Mouse (Mus musculus) C2C12 (cell line): Measurements from ENCODE around the gene Aebp1. TPM values are rescaled to one million over a fixed set of nuclear protein-coding genes. Genes with fewer than 3 reads are reported as not detected.
A peak's percentile ranks its signal among the peaks of the same experiment; 100 is the strongest.

Source experiments
- H3K27me3 ChIP-seq: one replicate; pipeline ENCODE4 v1.6.1; 2011; ENCODE audit not compliant: control insufficient read depth, insufficient read depth, insufficient read length
- H3K36me3 ChIP-seq: one replicate; pipeline ENCODE4 v1.6.1; 2011; ENCODE audit not compliant: control insufficient read depth, insufficient read depth
- H3K4me3 ChIP-seq: one replicate; pipeline ENCODE4 v1.5.1; 2011; ENCODE audit warnings: mild to moderate bottlenecking, control low read depth; ENCODE audit not compliant: poor library complexity, insufficient read depth, severe bottlenecking
- H3K79me2 ChIP-seq: one replicate; pipeline ENCODE4 v1.6.1; 2011; ENCODE audit not compliant: control insufficient read depth, insufficient read depth
- H3K79me3 ChIP-seq: one replicate; pipeline ENCODE4 v1.6.1; 2011; ENCODE audit warnings: low read depth, control low read depth
- H3ac ChIP-seq: one replicate; pipeline ENCODE3; 2011; ENCODE audit warnings: low read depth; ENCODE audit not compliant: control insufficient read depth, insufficient read length
- CEBPB ChIP-seq: IDR thresholded peaks from one replicate; pipeline ENCODE4 v1.6.1; 2011; ENCODE audit warnings: low read depth, mild to moderate bottlenecking, control low read depth, moderate library complexity
- CTCF ChIP-seq: IDR thresholded peaks from one replicate; pipeline ENCODE4 v1.5.1; 2011; ENCODE audit not compliant: control insufficient read depth, insufficient read depth, insufficient read length
- FOSL1 ChIP-seq: IDR thresholded peaks from one replicate; pipeline ENCODE4 v1.8.0; 2011; ENCODE audit warnings: mild to moderate bottlenecking, low read length; ENCODE audit not compliant: poor library complexity, insufficient read depth, severe bottlenecking
- MAX ChIP-seq: IDR thresholded peaks from one replicate; pipeline ENCODE4 v1.6.1; 2011; ENCODE audit warnings: mild to moderate bottlenecking, control low read depth
- MYOD1 ChIP-seq: IDR thresholded peaks from one replicate; pipeline ENCODE4 v1.6.1; 2011; ENCODE audit warnings: low read depth; ENCODE audit not compliant: control insufficient read depth, insufficient read length
- MYOG ChIP-seq: IDR thresholded peaks from one replicate; pipeline ENCODE4 v1.6.1; 2011; ENCODE audit not compliant: control insufficient read depth, insufficient read length; ENCODE audit errors: extremely low read depth
- USF1 ChIP-seq: IDR thresholded peaks from one replicate; pipeline ENCODE4 v1.6.1; 2011; ENCODE audit warnings: low read depth, mild to moderate bottlenecking, control low read depth, moderate library complexity
- polyA plus RNA-seq: library from polyadenylated mRNA; unstranded; fragments of >200 nt; fragmentation: generic; extraction: Trizol; gene quantifications from one replicate; pipeline ENCODE4 v1.2.1, GENCODE M21; 2012; ENCODE audit warnings: missing spikeins

The Aebp1 gene
- polyA plus RNA-seq, 1 experiment, result 121 TPM

DNA sequence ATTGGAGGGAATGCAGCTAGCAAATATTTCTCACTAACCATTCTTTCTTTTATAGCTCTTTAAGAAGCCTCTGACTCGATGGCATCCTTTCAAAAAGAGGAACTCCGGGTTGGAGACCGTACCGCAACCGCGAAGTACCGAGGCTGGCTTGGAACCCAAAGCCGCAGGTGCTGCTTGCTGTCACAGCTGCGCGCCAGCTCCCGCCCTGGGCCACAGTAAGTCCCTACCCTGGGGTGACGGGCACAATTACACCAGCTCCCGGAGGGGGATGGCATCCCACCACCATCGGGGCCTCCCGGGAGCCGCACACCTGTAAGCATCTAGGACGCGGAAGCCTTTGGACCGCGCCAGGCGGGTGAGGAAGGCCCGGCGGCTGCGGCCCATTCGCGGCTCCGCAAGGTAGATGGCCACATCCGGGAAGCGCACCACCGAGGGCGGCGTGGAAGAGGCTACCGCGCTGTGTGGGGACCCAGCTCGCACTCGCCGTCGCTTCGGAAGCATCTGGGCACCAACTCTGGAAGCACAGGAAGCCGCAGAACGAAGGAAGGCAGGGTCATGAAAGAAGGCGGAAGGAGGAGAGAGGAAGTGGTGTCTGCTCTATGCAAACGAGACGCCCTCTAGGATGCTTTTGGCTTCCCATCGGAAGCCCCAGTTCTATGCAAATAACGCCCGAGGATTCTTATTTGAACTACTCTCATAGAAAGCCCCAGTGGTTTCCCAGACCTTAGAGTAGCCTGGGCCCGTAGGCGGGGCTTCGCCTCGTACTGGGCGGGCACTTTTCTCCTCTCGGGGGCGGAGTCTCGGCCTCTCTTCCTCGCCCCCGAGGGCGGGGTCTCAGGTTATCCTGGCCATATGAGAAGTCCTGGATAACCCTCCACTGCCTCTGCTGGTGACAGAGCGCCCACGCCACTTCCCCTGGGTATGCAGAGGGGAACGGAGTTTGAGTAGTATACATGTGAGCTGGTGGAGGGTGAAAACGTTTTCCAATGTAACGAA is 24.2 kb upstream of the Aebp1 start, which contains the start of gene Polm:
Polm (minus strand) TSS at position 766 of the 996 bp plus-strand sequence.
- Histone ChIP-seq H3K79me3 (no peaks in the 10 kb centered on the region), H3K36me3 (peaks cover 16% of the 10 kb centered on the region), H3K27me3 (no peaks in the 10 kb centered on the region), H3K4me3 (peak within 1 kb of the TSS; percentile 55), H3K79me2 (no peaks in the 10 kb centered on the region), H3ac (peak within 1 kb of the TSS; percentile 61)
- peak; percentile 59 for TF ChIP-seq MYOD1
- TF ChIP-seq CTCF, result peak; percentile 48
- no peak for TF ChIP-seq FOSL1
- no peak for TF ChIP-seq MAX

DNA sequence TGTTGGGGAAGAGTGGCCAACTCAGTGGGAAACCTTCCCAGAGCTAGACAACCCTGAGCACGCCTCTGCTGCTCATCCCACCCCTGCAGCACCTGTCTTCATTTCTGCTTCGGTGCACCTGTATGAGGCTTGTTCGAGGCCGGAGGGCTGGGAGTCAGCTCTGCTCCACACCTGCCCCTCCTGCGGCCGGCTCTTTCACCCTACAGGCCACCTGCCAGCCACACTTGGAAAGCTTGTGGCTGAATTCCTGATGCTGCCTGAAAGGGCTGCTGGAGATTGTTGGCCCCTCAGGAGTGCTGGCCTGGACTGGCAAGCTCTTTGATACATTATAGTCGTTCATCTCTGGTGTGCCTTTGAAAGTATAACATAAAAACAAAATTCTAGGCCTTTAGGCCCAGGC is 21.4 kb upstream of the Aebp1 start:
- Histone ChIP-seq H3K4me3 (no peak overlapping the region), H3K36me3 (no peaks in the 10 kb centered on the region), H3K79me3 (no peaks in the 10 kb centered on the region), H3K79me2 (no peaks in the 10 kb centered on the region), H3K27me3 (no peaks in the 10 kb centered on the region), H3ac (no peak overlapping the region)
- TF ChIP-seq CTCF (no peak), USF1 (no peak), MAX (no peak), FOSL1 (no peak), MYOD1 (no peak), CEBPB (no peak)

DNA sequence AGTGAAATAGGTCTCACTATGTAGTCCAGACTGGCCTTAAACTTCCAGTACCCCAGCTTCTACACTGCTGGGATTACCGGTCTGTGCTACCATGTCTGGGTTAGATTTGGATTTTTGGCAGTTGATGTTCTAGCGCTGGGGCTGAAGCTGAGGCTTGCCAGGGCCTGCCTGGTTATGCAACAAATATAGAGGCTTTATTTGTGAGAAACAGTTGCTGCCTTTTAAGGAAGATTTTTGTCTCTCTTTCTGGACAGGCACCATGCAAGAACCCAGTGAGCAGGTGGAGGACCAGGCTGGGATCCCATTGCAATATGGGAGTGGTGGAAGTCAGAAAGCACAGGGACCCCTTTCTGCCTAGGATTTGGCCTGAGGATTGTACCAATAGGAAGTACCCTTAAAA is 20.0 kb upstream of the Aebp1 start:
- H3K36me3 ChIP-seq, result no peaks in the 10 kb centered on the region
- H3K79me3 ChIP-seq, result no peaks in the 10 kb centered on the region
- H3K27me3 ChIP-seq, result no peaks in the 10 kb centered on the region
- H3K79me2 ChIP-seq, result no peaks in the 10 kb centered on the region
- no peak overlapping the region for H3ac ChIP-seq
- TF ChIP-seq MYOG (no peak), MAX (no peak), CEBPB (no peak), FOSL1 (no peak), MYOD1 (no peak), CTCF (no peak), USF1 (no peak)
- no peak overlapping the region for H3K4me3 ChIP-seq

DNA sequence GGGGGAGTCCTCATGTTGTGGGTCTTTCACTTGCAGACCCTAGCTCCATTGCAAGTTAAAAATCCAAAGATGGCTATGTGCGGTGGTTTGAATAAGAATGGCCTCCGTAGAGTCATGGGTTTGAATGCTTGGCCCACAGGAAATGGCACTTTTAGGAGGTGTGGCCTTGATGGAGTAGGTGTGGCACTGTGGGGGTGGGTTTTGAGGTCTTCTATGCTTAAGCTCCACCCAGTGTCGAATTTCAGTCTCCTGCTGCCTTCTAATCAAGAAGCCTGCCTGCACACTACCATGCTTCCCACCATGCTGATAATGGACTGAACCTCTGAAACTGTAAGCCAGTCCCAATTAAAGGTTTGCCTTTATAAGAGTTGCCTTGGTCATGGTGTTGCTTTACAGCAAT is 18.6 kb upstream of the Aebp1 start:
- TF ChIP-seq CEBPB, result no peak
- Histone ChIP-seq H3K36me3 (no peaks in the 10 kb centered on the region), H3ac (no peak overlapping the region), H3K4me3 (no peak overlapping the region), H3K79me2 (no peaks in the 10 kb centered on the region), H3K79me3 (no peaks in the 10 kb centered on the region), H3K27me3 (no peaks in the 10 kb centered on the region)

DNA sequence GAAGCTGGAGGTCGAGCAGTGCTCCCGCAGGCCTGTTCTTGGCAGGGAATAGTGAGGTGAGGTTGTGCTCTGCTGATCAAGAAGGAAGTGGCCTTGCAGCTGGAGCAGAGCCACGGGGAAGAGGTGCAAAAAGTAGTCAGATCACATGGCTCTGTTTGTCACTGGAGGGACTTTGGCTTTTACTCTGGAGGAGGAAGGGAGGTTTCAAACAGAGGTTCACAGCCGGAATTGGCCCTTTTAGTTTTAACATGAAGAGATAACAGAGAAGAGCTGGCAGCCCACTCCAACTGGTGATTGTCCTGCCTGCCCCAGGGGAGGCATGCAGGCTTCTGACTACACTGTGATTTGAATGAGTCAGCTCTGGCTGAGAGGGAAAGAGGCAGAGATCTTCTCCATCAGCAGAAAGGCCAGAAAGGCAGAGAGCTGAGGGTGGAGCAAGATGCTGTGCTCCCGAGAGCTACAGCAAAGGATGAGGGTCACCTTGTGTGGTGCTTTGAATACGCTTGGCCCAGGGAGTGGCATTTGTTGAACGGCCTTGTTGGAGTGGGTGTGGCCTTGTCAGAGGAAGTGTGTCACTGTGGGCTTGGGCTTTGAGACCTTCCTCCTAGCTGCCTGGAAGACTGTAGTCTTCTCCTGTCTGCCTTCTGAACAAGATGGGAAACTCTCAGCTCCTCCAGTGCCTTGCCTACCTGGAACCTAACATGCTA is 15.0 kb upstream of the Aebp1 start:
- H3ac ChIP-seq, result no peak overlapping the region
- TF ChIP-seq MYOG (no peak), CEBPB (no peak), USF1 (no peak), MAX (no peak), CTCF (no peak), MYOD1 (no peak), FOSL1 (no peak)
- no peak overlapping the region for H3K4me3 ChIP-seq
- no peaks in the 10 kb centered on the region for H3K27me3 ChIP-seq
- H3K36me3 ChIP-seq, result no peaks in the 10 kb centered on the region
- no peaks in the 10 kb centered on the region for H3K79me2 ChIP-seq
- H3K79me3 ChIP-seq, result no peaks in the 10 kb centered on the region

DNA sequence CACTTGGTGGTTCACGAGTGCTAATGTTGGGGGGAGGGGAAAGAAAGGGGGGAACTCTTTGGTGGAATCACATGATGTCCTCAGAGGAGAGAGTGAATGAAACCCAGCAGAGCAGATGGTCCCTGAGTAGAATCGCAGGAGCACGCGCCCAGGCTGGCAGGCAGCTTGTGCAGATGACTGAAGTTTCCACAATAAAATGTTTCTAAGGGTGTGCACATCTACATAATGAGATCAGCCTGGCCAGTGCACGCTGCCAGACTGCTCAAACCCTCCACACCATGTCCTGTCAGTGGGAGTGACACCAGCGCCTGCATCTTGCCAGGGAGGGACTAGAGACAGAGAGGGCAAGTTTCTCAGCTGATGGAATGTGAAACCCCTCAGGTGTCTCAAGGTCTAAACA is 13.0 kb upstream of the Aebp1 start:
- TF ChIP-seq MYOD1 (no peak), FOSL1 (no peak), CEBPB (no peak)
- Histone ChIP-seq H3K36me3 (no peaks in the 10 kb centered on the region), H3K4me3 (no peak overlapping the region), H3ac (no peak overlapping the region), H3K79me3 (no peaks in the 10 kb centered on the region), H3K79me2 (no peaks in the 10 kb centered on the region), H3K27me3 (no peaks in the 10 kb centered on the region)
